Mouse (Mus musculus) MEL (cell line): ENCODE results near the gene Vmn2r17. TPM values are rescaled to one million over a fixed set of nuclear protein-coding genes. Genes with fewer than 3 reads are reported as not detected.

Experiments
- polyA plus RNA-seq, 2 experiments: library from polyadenylated mRNA; stranded (reverse) in 1 of 2; unstranded in 1 of 2; fragments of >175 nt in 1 of 2; fragments of >200 nt in 1 of 2; gene quantifications; 2 replicates each; pipeline versions ENCODE4 v1.2.1 to v1.2.4; 2012; ENCODE audit warnings: low replicate concordance in 2 of 2, low read depth in 1 of 2; ENCODE audit not compliant: insufficient read length in 2 of 2, insufficient read depth in 1 of 2, missing spikeins in 1 of 2
- total RNA-seq: library from RNA; depleted of rRNA; stranded (reverse); fragments of 300-350 nt; gene quantifications from 2 replicates; pipeline ENCODE4 v1.2.3, GENCODE M21; 2012; rRNA removed

The Vmn2r17 gene
- total and polyA plus RNA-seq, 3 experiments, result not detected

Other genes with a start within 250 kb of the Vmn2r17 start
- gene Vmn2r13, start 227.5 kb upstream of the Vmn2r17 start, total RNA-seq, result not detected in 2 replicates
- not detected for gene Vmn2r13, start 227.5 kb upstream of the Vmn2r17 start, polyA plus RNA-seq
- not detected in 2 replicates for gene Vmn2r14, start 195.0 kb upstream of the Vmn2r17 start, total RNA-seq
- gene Vmn2r14, start 195.0 kb upstream of the Vmn2r17 start, polyA plus RNA-seq, result not detected
- gene Vmn2r15, start 122.0 kb upstream of the Vmn2r17 start, total RNA-seq, result not detected in 2 replicates
- gene Vmn2r15, start 122.0 kb upstream of the Vmn2r17 start, polyA plus RNA-seq, result not detected
- not detected in 2 replicates for gene Vmn2r16, start 89.5 kb upstream of the Vmn2r17 start, total RNA-seq
- not detected for gene Vmn2r16, start 89.5 kb upstream of the Vmn2r17 start, polyA plus RNA-seq
- 9.4 and 11.1 TPM in 2 replicates for gene Crlf2, start 139.3 kb downstream of the Vmn2r17 start, total RNA-seq
- gene Crlf2, start 139.3 kb downstream of the Vmn2r17 start, polyA plus RNA-seq, result 10 to 100 TPM in 1 of 2 experiments, not detected in 1; 14.1 TPM